Comparison of ENCODE assay signal across 25 mouse cellular contexts in the genomic region with DNA sequence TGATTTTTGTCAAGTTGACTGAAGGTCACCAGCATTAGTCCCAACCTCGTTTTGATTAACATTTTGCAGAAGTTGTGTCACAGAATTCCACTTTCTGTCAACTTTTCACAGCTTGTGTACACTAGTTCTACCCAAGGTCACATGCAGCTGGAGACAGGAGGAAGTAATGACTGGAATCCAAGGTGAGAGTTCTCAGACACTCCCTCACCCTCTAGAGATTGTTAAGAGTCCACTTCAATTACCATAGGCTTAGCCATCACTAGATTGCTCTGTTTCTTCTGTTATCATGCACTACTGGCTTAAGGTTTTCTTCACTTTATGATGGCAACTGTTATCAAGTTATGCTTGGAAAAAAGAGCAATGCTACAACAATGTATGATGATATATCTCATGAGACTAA.
"Had no signal": no experiment of that assay in that cellular context is flagged by ENCODE, and none has a peak within 500 bp of the region (broad histone marks: within the 10 kb centered on the region; RNA-seq: fewer than 3 reads in every experiment).

No protein-coding gene starts in this region.

- H3K9ac ChIP-seq: heart, embryonic 13.5 days; heart, embryonic 15.5 days; hindbrain, embryonic 13.5 days; hindbrain, embryonic 15.5 days; limb, embryonic 12.5 days; liver, embryonic 13.5 days; liver, embryonic 15.5 days had no signal

- DNase-seq: gastrocnemius, postnatal 14 days; gastrocnemius, postnatal 36 days; heart, adult 11 months; heart, adult 2 months; heart, postnatal 14 days; heart, postnatal 36 days; kidney, adult 18-20 months; kidney, adult 8-10 months; kidney, postnatal 14 days; kidney, postnatal 36 days; layer of hippocampus, adult 9-11 months; layer of hippocampus, postnatal 36 days; liver; liver, embryonic 13.5 days had no signal

- H3K4me2 ChIP-seq: heart, embryonic 11.5 days; heart, embryonic 13.5 days; heart, embryonic 15.5 days; hindbrain, embryonic 13.5 days; hindbrain, embryonic 15.5 days; limb, embryonic 12.5 days; liver, embryonic 11.5 days; liver, embryonic 13.5 days; liver, embryonic 15.5 days had no signal

- H3K36me3 ChIP-seq: heart, embryonic 13.5 days; heart, embryonic 15.5 days; hindbrain, embryonic 13.5 days; hindbrain, embryonic 15.5 days; limb, embryonic 10.5 days; limb, embryonic 12.5 days; liver, embryonic 13.5 days; liver, embryonic 15.5 days had no signal

- ATAC-seq: hindbrain, postnatal 0 days had no signal

- H3K9me3 ChIP-seq: heart, embryonic 13.5 days; heart, embryonic 15.5 days; hindbrain, embryonic 13.5 days; hindbrain, embryonic 15.5 days; limb, embryonic 10.5 days; limb, embryonic 12.5 days; liver, embryonic 13.5 days; liver, embryonic 15.5 days had no signal

- H3K27ac ChIP-seq: heart, adult 2 months; heart, embryonic 13.5 days; heart, embryonic 15.5 days; hindbrain, embryonic 13.5 days; hindbrain, embryonic 15.5 days; hindbrain, postnatal 0 days; left cerebral cortex, adult 2 months; limb, embryonic 10.5 days; limb, embryonic 12.5 days; liver, embryonic 13.5 days; liver, embryonic 15.5 days had no signal

- H3K4me1 ChIP-seq: heart, embryonic 15.5 days; limb, embryonic 10.5 days; limb, embryonic 12.5 days; liver, embryonic 13.5 days; liver, embryonic 15.5 days had no signal

- H3K4me3 ChIP-seq: heart, adult 2 months; heart, embryonic 13.5 days; heart, embryonic 15.5 days; hindbrain, embryonic 13.5 days; hindbrain, embryonic 15.5 days; left cerebral cortex, adult 2 months; limb, embryonic 10.5 days; limb, embryonic 12.5 days; liver, embryonic 13.5 days; liver, embryonic 15.5 days had no signal

- H3K27me3 ChIP-seq: heart, embryonic 13.5 days; heart, embryonic 15.5 days; hindbrain, embryonic 13.5 days; hindbrain, embryonic 15.5 days; limb, embryonic 12.5 days; liver, embryonic 13.5 days; liver, embryonic 15.5 days had no signal
